Mouse (Mus musculus) cerebellum, adult 9-11 months (tissue): ENCODE results near the gene Msi2.

Experiments used
- DNase-seq: peaks from one replicate; pipeline ENCODE4 v3.0.0; 2022

Gene Msi2

DNA sequence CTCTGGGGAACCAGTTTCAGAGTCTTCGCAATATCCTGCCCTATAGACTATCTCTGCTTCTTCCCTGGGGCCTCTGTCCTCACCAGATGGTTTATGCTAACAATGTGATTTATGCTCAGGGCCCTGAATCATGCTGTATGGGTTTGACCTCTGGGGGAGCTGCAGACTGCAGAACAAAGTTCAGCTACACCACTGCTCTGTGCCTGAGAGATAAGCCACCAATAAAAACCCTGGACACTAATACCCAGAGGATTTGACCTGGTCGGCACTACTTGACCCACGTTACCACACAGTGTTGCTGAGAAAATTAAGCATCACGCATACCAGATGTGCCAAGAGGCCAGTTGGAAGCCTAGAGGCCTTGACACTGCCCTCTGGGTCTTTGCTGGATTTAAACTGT is 420.8 kb downstream of the Msi2 start:
- DNase-seq = no peak

DNA sequence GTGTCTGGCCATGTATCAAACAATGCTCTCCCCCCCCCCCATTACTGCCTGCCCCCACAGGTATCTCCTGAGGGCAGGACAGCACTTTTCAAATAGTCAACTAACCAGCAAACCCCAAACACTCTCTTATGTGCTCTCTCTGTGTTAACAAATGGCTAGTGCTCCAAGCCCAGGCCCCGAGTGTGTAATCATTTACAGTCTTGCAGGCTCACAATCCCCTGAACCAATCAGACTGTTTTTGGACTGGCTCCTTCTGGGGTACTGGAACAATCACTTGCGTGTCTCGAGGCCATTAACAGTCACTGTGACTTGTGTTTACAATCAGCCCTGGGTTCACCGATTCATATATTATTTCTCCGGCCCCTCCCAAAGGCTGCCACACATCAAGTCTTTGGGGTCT is 423.0 kb downstream of the Msi2 start:
- DNase-seq = no peak

DNA sequence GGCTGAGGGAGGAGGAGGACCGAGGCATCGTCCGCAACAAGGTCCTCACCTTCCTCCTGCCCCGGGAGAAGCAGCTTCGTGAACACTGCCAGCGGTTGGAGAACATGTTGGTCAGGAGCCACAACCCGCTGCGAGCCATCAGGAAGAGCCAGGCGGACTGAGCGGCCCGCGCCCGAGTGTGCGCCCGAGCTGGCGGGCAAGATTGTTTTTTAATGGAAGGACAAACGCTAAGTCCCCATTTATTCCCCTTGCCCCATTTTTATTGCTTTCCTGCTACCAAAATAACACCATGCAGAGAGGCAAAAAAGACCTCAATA is 424.0 kb downstream of the Msi2 start:
- no peak for DNase-seq

DNA sequence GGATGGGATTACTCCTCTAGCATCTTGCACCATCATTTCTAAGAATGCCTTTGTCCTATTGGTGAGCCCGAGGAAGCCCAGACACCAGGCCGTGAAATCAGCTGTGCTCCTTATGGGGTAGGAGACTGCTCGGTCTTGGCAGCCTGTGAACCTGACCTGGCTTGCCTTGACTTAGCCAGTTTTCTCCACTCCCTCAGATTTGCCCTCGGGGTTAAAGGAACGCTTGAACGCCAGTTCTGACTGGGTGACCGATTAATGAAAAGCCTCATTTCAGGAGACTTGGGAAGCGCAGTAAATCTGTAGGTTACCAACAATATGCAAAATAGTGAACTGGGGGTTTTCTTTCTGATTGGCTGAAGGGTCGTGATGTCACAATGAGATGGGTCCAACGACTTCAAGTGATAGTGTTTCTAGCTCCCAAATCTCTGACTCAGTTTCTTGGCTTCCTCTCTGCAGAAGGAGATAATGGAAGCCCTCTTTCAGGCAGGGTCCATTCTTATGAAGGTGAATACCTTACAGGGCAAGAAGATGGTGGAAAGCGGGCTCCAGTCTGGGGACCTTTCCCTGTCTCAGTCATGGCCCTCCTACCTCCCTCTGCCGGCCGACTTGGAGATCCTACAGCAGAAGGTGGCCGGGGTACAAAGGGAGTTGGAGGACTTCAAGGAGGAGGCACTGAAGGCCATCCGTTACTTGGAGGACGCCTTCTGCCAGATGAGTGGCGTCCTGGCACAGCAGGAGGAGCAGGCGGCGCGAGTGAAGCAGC is 424.5 kb downstream of the Msi2 start, which contains the start of gene Ccdc182:
Ccdc182 (plus strand) TSS at position 428 of the 763 bp plus-strand sequence.
- no peak for DNase-seq

DNA sequence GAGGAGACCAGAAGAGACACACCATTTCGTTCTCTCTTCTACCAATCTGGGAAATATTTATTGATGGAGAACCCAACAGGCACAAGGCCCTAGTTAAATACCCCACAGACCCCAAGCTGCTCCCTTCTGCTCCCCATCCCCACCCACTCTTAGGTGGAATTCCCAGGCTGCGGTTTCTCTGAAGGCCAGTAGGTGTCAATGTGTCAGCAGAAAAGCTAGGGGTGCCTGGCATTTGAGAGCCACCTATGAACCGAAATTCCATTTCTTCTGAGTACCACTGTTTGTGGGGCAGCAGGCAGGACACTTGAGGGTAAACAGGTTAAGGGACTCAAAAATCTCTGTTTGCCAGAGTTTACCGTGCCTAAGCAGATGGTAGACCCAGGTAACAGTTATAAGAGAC is 426.6 kb downstream of the Msi2 start:
- DNase-seq = peak; percentile 20

DNA sequence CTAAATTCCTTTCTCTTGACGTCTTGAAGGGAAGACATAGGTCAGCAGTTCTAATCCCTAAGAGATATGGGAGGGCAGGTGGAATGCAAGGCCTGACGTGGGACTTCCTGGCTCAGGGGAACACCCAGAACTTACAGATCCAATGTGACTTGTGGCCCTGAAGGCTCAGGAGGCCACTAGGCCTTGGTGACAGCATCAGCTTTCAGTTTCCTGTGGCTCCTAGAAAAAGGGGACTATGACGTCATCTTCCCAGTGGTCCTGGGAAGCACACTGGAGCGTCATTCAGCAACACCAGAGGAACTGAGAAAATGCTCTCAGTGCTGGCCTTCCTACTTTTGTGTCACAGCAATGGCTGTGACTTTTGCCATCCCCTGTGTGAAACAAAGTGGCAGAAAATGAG is 427.1 kb downstream of the Msi2 start:
- DNase-seq = no peak
